Mouse (Mus musculus) liver, postnatal 0 days (tissue): ENCODE measurements around the gene Hoxa13. TPM values are rescaled to one million over a fixed set of nuclear protein-coding genes. Genes with fewer than 3 reads are reported as not detected.

Source experiments
- ATAC-seq: fragments of 200-750 bp; cut with Nextera tagmentation; 2 replicates; pipeline ENCODE4 v1.8.0; 2017; ENCODE audit warnings: mild to moderate bottlenecking, moderate library complexity
- DNase-seq: peaks from one replicate; pipeline ENCODE4 v3.0.0-alpha.2; 2016
- H3K27ac ChIP-seq: fragments of 300-500 bp; sonication (generic); 2 replicates; pipeline ENCODE4 v1.5.1; 2014; ENCODE audit warnings: antibody characterized with exemption, moderate library complexity, mild to moderate bottlenecking, low read depth
- H3K27me3 ChIP-seq: fragments of 300-500 bp; sonication (generic); 2 replicates; pipeline ENCODE4 v1.6.1; 2014; ENCODE audit warnings: low read length, control low read depth, mixed read lengths; ENCODE audit not compliant: insufficient read depth
- H3K36me3 ChIP-seq: fragments of 300-500 bp; sonication (generic); replicated peaks from 2 replicates; pipeline ENCODE4 v1.6.1; 2014; ENCODE audit warnings: mild to moderate bottlenecking, control low read depth, low read length, moderate library complexity, mixed read lengths; ENCODE audit not compliant: insufficient read depth
- H3K4me1 ChIP-seq: fragments of 300-500 bp; sonication (generic); 2 replicates; pipeline ENCODE4 v1.6.1; 2014; ENCODE audit warnings: antibody characterized with exemption, mild to moderate bottlenecking, control low read depth; ENCODE audit not compliant: insufficient read depth
- H3K4me2 ChIP-seq: fragments of 300-500 bp; sonication (generic); 2 replicates; pipeline ENCODE4 v1.6.1; 2014; ENCODE audit warnings: low read depth, mild to moderate bottlenecking, low read length, moderate library complexity, mixed read lengths
- H3K4me3 ChIP-seq: fragments of 300-500 bp; sonication (generic); 2 replicates; pipeline ENCODE4 v1.5.1; 2014; ENCODE audit warnings: low read depth, low read length
- H3K9ac ChIP-seq: fragments of 300-500 bp; sonication (generic); replicated peaks from 2 replicates; pipeline ENCODE4 v1.6.1; 2014; ENCODE audit warnings: mild to moderate bottlenecking, moderate library complexity
- H3K9me3 ChIP-seq: fragments of 300-500 bp; sonication (generic); 2 replicates; pipeline ENCODE4 v1.6.1; 2016; ENCODE audit warnings: mild to moderate bottlenecking, control low read depth, low read length, mixed read lengths
- CTCF ChIP-seq: sonication (generic); IDR thresholded peaks from 2 replicates; pipeline ENCODE4 v1.5.1; 2016; ENCODE audit warnings: antibody characterized with exemption, low read depth
- EP300 ChIP-seq: IDR thresholded peaks from 2 replicates; pipeline ENCODE4 v1.6.1; 2016; ENCODE audit warnings: antibody characterized with exemption, low read depth, mild to moderate bottlenecking
- WGBS: fragments of 180-500 bp; shearing (Covaris S2); extraction: QIAGEN DNeasy Blood & Tissue Kit; methylation state at CpG from one replicate; pipeline ENCODE4 v1.1.7; 2014; ENCODE audit not compliant: insufficient replicate concordance; 5-methylcytosine and 5-hydroxymethylcytosine counted together
- polyA plus RNA-seq: library from polyadenylated mRNA; unstranded; fragments of >200 nt; fragmentation: Nextera tagmentation; extraction: Ambion mirVana; gene quantifications from 2 replicates; pipeline ENCODE4 v1.2.1, GENCODE M21; 2015

Gene Hoxa13
- polyA plus RNA-seq, 1 experiment from 2014 or later, result not detected

DNA sequence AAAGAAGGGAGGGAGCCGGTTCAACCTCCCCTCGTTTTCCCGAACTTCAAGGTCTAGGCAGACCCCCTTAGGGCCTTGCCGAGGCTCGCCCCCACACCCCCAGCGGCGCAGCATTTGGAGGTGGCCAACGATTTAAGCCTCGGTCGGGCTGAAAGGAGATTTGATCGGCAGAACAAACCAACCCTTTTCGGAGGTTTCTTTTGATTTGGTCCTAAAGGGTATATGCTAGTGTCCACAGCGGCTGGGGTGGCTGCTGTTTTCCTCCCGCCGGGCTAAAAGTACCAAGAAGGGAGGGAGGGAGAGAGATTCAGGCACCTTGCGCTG lies 11.3 kb downstream of the Hoxa13 start:
- ATAC-seq (no peak), DNase-seq (no peak)
- peaks cover 8% of the 10 kb centered on the region; the same call in 1 of the 2 replicates for H3K4me1 ChIP-seq
- H3K27ac ChIP-seq, result no peak overlapping the region
- TF ChIP-seq EP300, result no peak
- TF ChIP-seq CTCF, result no peak
- H3K36me3 ChIP-seq, result no peaks in the 10 kb centered on the region
- no peaks in the 10 kb centered on the region for H3K9me3 ChIP-seq
- WGBS, result 1% methylated on average over 16 of the region's 16 CpGs
- no peak overlapping the region for H3K4me2 ChIP-seq
- no peak overlapping the region for H3K9ac ChIP-seq
- H3K27me3 ChIP-seq, result peaks cover 99% of the 10 kb centered on the region
- no peak overlapping the region for H3K4me3 ChIP-seq

DNA sequence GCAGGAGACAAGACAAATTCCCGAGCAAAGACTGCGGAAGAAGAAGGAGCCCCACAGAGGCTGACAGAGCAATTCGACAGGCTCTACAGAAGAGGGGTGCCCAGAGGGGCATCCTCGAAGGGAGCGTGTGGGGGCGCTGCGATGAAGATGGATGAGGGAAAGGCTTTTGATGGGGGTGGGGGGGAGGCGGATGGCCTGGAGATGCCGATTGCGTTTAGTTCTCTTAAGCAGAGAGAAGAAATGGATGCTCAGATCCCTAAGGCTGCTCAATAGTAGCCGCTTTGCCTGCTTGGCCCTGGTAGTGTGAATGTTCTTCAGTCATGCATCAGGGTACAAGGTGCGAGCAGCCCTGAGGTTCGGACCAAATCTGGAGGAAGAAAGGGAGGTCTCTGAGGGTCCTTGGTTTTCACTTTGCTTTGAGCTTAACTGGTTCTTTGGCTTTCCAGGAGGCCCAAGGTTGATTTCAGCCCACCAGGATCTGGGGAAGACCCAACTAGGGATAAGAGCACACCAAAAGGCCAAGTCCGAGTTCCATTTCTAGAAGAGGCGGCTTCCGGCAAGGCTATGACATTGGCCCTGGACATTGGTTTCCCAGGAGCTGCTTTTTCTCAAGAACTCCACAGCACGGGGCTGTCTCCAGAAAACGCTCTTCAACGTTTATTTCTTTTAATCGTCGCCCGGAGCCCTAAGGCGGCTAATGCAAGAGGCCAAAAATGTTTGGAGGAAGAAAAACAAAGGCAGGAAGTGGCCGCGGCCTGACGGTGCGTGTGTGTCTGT lies 11.9 kb downstream of the Hoxa13 start:
- Histone ChIP-seq H3K9ac (no peak overlapping the region), H3K4me1 (peaks cover 8% of the 10 kb centered on the region; the same call in 1 of the 2 replicates), H3K27ac (no peak overlapping the region), H3K36me3 (no peaks in the 10 kb centered on the region), H3K9me3 (no peaks in the 10 kb centered on the region), H3K4me2 (no peak overlapping the region), H3K4me3 (no peak overlapping the region), H3K27me3 (peaks cover 99% of the 10 kb centered on the region)
- WGBS, result 3% methylated on average over 26 of the region's 27 CpGs
- TF ChIP-seq EP300 (no peak), CTCF (no peak)
- no peak for ATAC-seq
- DNase-seq, result no peak

DNA sequence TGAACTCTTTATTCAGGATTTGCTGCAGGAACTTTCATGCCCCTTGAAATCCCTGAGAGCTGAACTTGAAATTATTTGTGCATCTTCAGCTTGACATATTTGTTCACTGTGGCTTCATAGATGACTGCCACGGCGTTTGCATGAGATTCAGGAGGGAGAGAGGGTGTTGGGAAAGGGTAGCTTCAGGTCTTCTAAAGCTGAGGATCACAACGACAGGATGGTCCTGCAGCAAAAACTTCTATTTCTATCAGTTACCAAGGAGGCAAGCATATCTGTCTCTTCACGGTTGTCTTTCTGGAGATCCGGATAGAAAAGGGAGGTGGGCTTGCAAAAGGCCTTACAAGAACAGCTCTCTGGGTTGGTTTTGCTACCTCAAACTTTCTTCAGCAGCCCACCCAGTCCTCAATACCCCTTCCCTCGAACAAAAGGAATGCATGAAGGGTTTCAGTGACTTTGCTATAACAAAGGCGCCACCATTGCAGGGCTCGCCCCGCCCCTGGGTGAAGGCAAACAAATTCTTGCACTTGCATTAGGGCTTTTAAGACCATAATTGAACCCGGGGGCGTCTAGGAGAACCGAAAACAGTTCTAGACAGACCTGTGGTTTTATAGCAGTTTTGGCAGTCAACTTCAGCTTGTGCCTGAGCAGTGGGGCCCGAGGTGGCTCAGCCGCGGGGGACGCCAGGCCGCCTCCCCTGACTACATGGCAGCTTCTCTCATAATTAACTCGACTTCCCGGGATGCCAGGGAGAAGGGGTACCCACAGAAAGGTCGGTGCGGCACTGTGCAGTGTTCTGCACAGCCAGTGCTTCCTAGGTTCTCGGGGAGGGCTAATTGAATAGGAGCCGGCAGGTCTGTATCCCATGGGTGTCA lies 12.7 kb downstream of the Hoxa13 start:
- no peak overlapping the region for H3K4me3 ChIP-seq
- no peak for ATAC-seq
- 2% methylated on average over 23 of the region's 23 CpGs for WGBS

DNA sequence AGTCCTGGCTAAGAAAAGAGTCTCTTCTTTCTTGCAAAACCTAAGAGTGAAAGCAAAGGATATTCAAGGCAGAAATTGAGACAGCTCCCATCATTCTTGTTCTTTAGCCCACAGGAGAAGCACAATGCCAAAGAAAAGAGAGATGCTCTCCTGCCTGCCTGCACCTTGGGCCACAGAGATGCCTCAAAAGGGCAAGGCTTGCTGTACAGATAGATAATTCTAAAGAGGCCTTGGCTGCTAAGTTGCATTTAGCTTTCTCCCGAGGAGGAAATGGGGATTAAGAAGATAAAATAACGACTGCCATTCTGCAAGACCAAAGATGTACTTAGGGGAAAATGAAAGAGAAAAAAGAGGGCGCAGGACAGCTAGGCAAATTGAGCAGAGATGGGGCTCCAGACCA lies 13.8 kb downstream of the Hoxa13 start:
- Histone ChIP-seq H3K9ac (no peak overlapping the region), H3K4me1 (peaks cover 8% of the 10 kb centered on the region; the same call in 1 of the 2 replicates), H3K4me3 (no peak overlapping the region), H3K4me2 (no peak overlapping the region), H3K27me3 (peaks cover 99% of the 10 kb centered on the region), H3K36me3 (no peaks in the 10 kb centered on the region), H3K27ac (no peak overlapping the region), H3K9me3 (no peaks in the 10 kb centered on the region)
- WGBS, result 3% methylated on average over 3 of the region's 3 CpGs
- no peak for ATAC-seq
- DNase-seq, result no peak
- TF ChIP-seq EP300, result no peak
- TF ChIP-seq CTCF, result no peak

More for the DNA sequence above, 12.7 kb downstream of the Hoxa13 start:
- DNase-seq, result no peak
- H3K36me3 ChIP-seq, result no peaks in the 10 kb centered on the region
- no peak overlapping the region for H3K9ac ChIP-seq
- peaks cover 99% of the 10 kb centered on the region for H3K27me3 ChIP-seq
- no peak overlapping the region for H3K27ac ChIP-seq
- H3K4me1 ChIP-seq, result peaks cover 8% of the 10 kb centered on the region; the same call in 1 of the 2 replicates
- no peak for TF ChIP-seq EP300
- no peaks in the 10 kb centered on the region for H3K9me3 ChIP-seq
- H3K4me2 ChIP-seq, result no peak overlapping the region

DNA sequence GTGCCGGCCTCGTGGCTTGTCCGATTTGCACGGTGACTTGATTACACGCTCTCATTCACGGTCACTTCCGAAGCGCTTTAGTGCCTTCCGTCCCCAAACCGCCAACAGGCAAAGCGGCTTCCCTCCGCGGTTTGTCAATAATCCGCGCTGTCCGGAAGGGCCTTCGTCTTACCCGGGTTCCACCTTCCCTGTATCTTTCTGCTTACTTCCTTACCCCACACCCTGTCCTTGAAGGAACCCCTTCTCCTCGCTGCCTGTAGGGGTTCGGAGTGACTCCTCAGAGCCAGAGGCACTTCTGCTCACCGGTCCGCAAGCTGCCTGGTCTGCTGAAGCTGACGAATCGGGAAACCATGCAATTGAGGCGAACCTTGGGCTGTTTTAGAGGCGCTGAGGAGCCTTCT lies 14.3 kb downstream of the Hoxa13 start:
- TF ChIP-seq EP300, result no peak
- TF ChIP-seq CTCF, result no peak
- Histone ChIP-seq H3K9me3 (no peaks in the 10 kb centered on the region), H3K4me3 (no peak overlapping the region), H3K27ac (no peak overlapping the region), H3K4me2 (no peak overlapping the region), H3K4me1 (peaks cover 8% of the 10 kb centered on the region; the same call in 1 of the 2 replicates), H3K9ac (no peak overlapping the region), H3K27me3 (peaks cover 99% of the 10 kb centered on the region), H3K36me3 (no peaks in the 10 kb centered on the region)
- ATAC-seq (no peak), DNase-seq (no peak)
- WGBS, result 1% methylated on average over 26 of the region's 26 CpGs

DNA sequence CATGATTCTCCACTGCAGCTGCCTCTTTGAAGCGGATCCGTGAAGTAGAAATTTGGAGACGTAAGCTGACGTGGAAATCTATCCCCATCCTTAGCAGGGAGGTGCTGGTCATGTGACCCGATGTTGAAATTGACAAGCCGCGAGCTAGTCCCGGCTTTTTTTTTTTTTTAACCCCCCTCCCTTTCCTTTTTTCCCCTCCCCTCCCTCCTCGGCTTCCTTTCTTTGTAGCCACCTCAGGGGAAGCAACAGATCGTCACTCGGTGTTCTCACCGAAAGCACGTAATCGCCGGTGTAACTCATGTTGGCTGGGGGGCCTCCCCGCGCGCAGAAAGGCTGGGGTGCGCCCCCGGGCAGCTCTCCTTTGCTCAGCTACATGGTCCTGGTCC lies 14.9 kb downstream of the Hoxa13 start, which contains the start of gene Hoxa11:
Gene Hoxa11, minus strand, starts transcription at position 54 of the 386 bp plus-strand sequence.
- peak within 1 kb of the TSS; percentile 22 for H3K4me3 ChIP-seq
- ATAC-seq, result no peak
- 5% methylated on average over 20 of the region's 20 CpGs for WGBS
- H3K36me3 ChIP-seq, result no peaks in the 10 kb centered on the region
- no peak for DNase-seq
- H3K9ac ChIP-seq, result no peak within 1 kb of the TSS
- H3K27ac ChIP-seq, result no peak within 1 kb of the TSS
- H3K4me1 ChIP-seq, result peaks cover 8% of the 10 kb centered on the region; the same call in 1 of the 2 replicates
- peaks cover 99% of the 10 kb centered on the region for H3K27me3 ChIP-seq
- no peak within 1 kb of the TSS for H3K4me2 ChIP-seq
- TF ChIP-seq CTCF (no peak), EP300 (no peak)
- H3K9me3 ChIP-seq, result no peaks in the 10 kb centered on the region
